Mouse (Mus musculus) limb, embryonic 12.5 days (tissue): ENCODE measurements at regions not wholly inside any gene's neighbourhood (a gene's known extent, or its start where the extent isn't known, plus 50 kb on each side); places are given as distances from the start of the nearest gene placed in this dataset.
A peak's percentile ranks its signal among the peaks of the same experiment; 100 is the strongest.

Experiments
- ATAC-seq: fragments of 200-750 bp; cut with Nextera tagmentation; 2 replicates; pipeline ENCODE4 v1.8.0; 2017; ENCODE audit warnings: low read depth, moderate TSS enrichment; ENCODE audit not compliant: insufficient number of reproducible peaks, insufficient read depth, low FRiP score, low TSS enrichment
- H3K27ac ChIP-seq: fragments of 300-500 bp; sonication (generic); 2 replicates; pipeline ENCODE4 v1.5.1; 2016; ENCODE audit warnings: mild to moderate bottlenecking, moderate library complexity
- H3K27me3 ChIP-seq: fragments of 300-500 bp; sonication (generic); 2 replicates; pipeline ENCODE4 v1.6.1; 2016; ENCODE audit warnings: mild to moderate bottlenecking, moderate library complexity
- H3K36me3 ChIP-seq: fragments of 300-500 bp; sonication (generic); 2 replicates; pipeline ENCODE4 v1.6.1; 2016; ENCODE audit warnings: mild to moderate bottlenecking, moderate library complexity
- H3K4me1 ChIP-seq: fragments of 300-500 bp; sonication (generic); replicated peaks from 2 replicates; pipeline ENCODE4 v1.6.1; 2016
- H3K4me2 ChIP-seq: fragments of 300-500 bp; sonication (generic); 2 replicates; pipeline ENCODE4 v1.6.1; 2016; ENCODE audit warnings: mild to moderate bottlenecking, moderate library complexity
- H3K4me3 ChIP-seq: fragments of 300-500 bp; sonication (generic); replicated peaks from 2 replicates; pipeline ENCODE4 v1.5.1; 2016; ENCODE audit warnings: mild to moderate bottlenecking
- H3K9ac ChIP-seq: fragments of 300-500 bp; sonication (generic); replicated peaks from 2 replicates; pipeline ENCODE4 v1.6.1; 2016; ENCODE audit warnings: mild to moderate bottlenecking, moderate library complexity
- H3K9me3 ChIP-seq: fragments of 300-500 bp; sonication (generic); 2 replicates; pipeline ENCODE4 v1.6.1; 2016; ENCODE audit warnings: mild to moderate bottlenecking, moderate library complexity
- WGBS: fragments of 180-500 bp; shearing (Covaris S2); methylation state at CpG from one replicate; pipeline ENCODE4 v1.1.7; 2016; 5-methylcytosine and 5-hydroxymethylcytosine counted together

GRCm38 (mm10) chr3:50940656-50941055, 283.6 kb upstream of the Noct start:
- H3K9ac ChIP-seq = no peak overlapping the region
- no peaks in the 10 kb centered on the region for H3K9me3 ChIP-seq
- no peaks in the 10 kb centered on the region for H3K27me3 ChIP-seq
- H3K4me2 ChIP-seq = no peak overlapping the region
- ATAC-seq = no peak
- H3K4me1 ChIP-seq = no peaks in the 10 kb centered on the region
- 82% methylated on average over 3 of the region's 3 CpGs for WGBS
- H3K27ac ChIP-seq = no peak overlapping the region
- no peak overlapping the region for H3K4me3 ChIP-seq
- no peaks in the 10 kb centered on the region for H3K36me3 ChIP-seq

GRCm38 (mm10) chr3:50953456-50953855, 270.8 kb upstream of the Noct start:
- no peak overlapping the region for H3K27ac ChIP-seq
- H3K9ac ChIP-seq = no peak overlapping the region
- H3K9me3 ChIP-seq = no peaks in the 10 kb centered on the region
- no peak overlapping the region for H3K4me3 ChIP-seq
- ATAC-seq = no peak
- no peak overlapping the region for H3K4me2 ChIP-seq
- no peaks in the 10 kb centered on the region for H3K27me3 ChIP-seq
- no peaks in the 10 kb centered on the region for H3K36me3 ChIP-seq
- no peaks in the 10 kb centered on the region for H3K4me1 ChIP-seq
- WGBS = 89% methylated on average over 6 of the region's 6 CpGs

DNA sequence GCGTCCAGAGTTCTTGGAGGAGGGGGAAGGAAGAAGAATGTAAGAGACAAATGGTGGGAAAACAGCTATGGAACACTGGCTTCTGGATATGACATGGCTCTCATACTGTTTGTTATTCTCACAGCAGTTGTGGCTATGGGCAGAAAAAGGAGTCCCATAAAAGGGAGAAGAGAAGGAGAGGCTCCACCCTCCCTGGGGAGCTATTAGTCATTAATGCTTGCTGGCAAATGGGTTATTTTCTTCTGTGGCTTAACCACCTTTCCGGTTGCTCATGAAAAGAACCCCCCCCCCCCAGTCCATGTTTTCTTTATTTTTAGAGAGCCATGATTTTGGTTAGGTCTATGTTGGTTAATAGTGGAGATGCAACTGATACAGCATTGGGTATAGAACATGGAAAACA, 253.9 kb upstream of the Noct start:
- H3K27me3 ChIP-seq = no peaks in the 10 kb centered on the region
- H3K27ac ChIP-seq = no peak overlapping the region
- no peaks in the 10 kb centered on the region for H3K9me3 ChIP-seq
- no peaks in the 10 kb centered on the region for H3K36me3 ChIP-seq
- peaks cover 10% of the 10 kb centered on the region for H3K4me1 ChIP-seq
- ATAC-seq = no peak
- WGBS = 90% methylated on average over 2 of the region's 2 CpGs
- no peak overlapping the region for H3K4me2 ChIP-seq
- no peak overlapping the region for H3K4me3 ChIP-seq
- H3K9ac ChIP-seq = no peak overlapping the region

GRCm38 (mm10) chr3:50973081-50973480, 251.2 kb upstream of the Noct start:
- ATAC-seq = no peak
- WGBS = 63% methylated on average over 6 of the region's 6 CpGs
- no peak overlapping the region for H3K4me2 ChIP-seq

GRCm38 (mm10) chr3:50976141-50976780, 248.0 kb upstream of the Noct start:
- H3K36me3 ChIP-seq = no peaks in the 10 kb centered on the region
- no peaks in the 10 kb centered on the region for H3K9me3 ChIP-seq
- WGBS = 79% methylated on average over 5 of the region's 5 CpGs
- H3K9ac ChIP-seq = no peak overlapping the region
- no peak overlapping the region for H3K4me2 ChIP-seq
- no peaks in the 10 kb centered on the region for H3K27me3 ChIP-seq
- ATAC-seq = no peak
- H3K27ac ChIP-seq = no peak overlapping the region
- no peaks in the 10 kb centered on the region for H3K4me1 ChIP-seq
- no peak overlapping the region for H3K4me3 ChIP-seq

More at GRCm38 (mm10) chr3:50973081-50973480, 251.2 kb upstream of the Noct start:
- Histone ChIP-seq H3K9ac (no peak overlapping the region), H3K36me3 (no peaks in the 10 kb centered on the region), H3K4me1 (peaks cover 10% of the 10 kb centered on the region), H3K27me3 (no peaks in the 10 kb centered on the region), H3K4me3 (no peak overlapping the region), H3K9me3 (no peaks in the 10 kb centered on the region), H3K27ac (no peak overlapping the region)

DNA sequence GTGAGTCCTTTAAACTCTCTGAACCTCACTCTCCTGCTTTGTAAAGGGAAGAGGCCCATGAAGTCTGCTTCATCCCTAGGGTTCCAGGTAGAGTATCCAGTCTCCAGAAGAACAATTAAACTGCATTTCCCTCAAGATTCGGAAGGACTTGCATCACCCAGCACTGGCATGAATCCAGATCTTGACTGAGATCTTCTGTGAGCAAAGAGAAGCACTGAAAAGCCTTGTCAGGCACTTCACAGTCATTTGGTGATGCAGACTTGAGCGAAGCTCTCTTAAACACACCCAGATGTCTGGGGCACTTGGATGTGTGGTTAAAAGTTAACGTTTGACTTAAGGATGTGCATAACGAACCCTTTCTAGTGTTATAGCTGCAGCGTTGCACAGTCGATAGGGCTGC, 247.4 kb upstream of the Noct start:
- no peak for ATAC-seq
- 48% methylated on average over 6 of the region's 6 CpGs for WGBS
- Histone ChIP-seq H3K4me2 (no peak overlapping the region), H3K4me3 (no peak overlapping the region), H3K27ac (no peak overlapping the region), H3K9me3 (no peaks in the 10 kb centered on the region), H3K9ac (no peak overlapping the region), H3K36me3 (no peaks in the 10 kb centered on the region), H3K27me3 (no peaks in the 10 kb centered on the region), H3K4me1 (no peaks in the 10 kb centered on the region)

- WGBS = 91% methylated on average over 5 of the region's 5 CpGs
- Histone ChIP-seq H3K4me2 (no peak overlapping the region), H3K9me3 (no peaks in the 10 kb centered on the region), H3K9ac (no peak overlapping the region), H3K36me3 (no peaks in the 10 kb centered on the region), H3K27me3 (no peaks in the 10 kb centered on the region), H3K4me1 (peaks cover 13% of the 10 kb centered on the region), H3K4me3 (no peak overlapping the region), H3K27ac (no peak overlapping the region)
- no peak for ATAC-seq
These were observed 245.6 kb upstream of the Noct start for GRCm38 (mm10) chr3:50978636-50979035.

GRCm38 (mm10) chr3:50979592-50979991, 244.7 kb upstream of the Noct start:
- 74% methylated on average over 3 of the region's 3 CpGs for WGBS
- no peak overlapping the region for H3K4me3 ChIP-seq
- H3K9me3 ChIP-seq = no peaks in the 10 kb centered on the region
- H3K9ac ChIP-seq = no peak overlapping the region
- no peak for ATAC-seq
- no peak overlapping the region for H3K4me2 ChIP-seq
- no peaks in the 10 kb centered on the region for H3K36me3 ChIP-seq
- H3K4me1 ChIP-seq = peaks cover 21% of the 10 kb centered on the region
- H3K27me3 ChIP-seq = no peaks in the 10 kb centered on the region
- no peak overlapping the region for H3K27ac ChIP-seq

GRCm38 (mm10) chr3:50981751-50982150, 242.5 kb upstream of the Noct start:
- Histone ChIP-seq H3K4me2 (no peak overlapping the region), H3K4me1 (peaks cover 21% of the 10 kb centered on the region), H3K9ac (no peak overlapping the region), H3K27me3 (no peaks in the 10 kb centered on the region), H3K27ac (no peak overlapping the region), H3K9me3 (no peaks in the 10 kb centered on the region), H3K4me3 (no peak overlapping the region), H3K36me3 (no peaks in the 10 kb centered on the region)
- WGBS = 90% methylated on average over 7 of the region's 7 CpGs
- ATAC-seq = no peak

GRCm38 (mm10) chr3:50982649-50983048, 241.6 kb upstream of the Noct start:
- Histone ChIP-seq H3K27ac (no peak overlapping the region), H3K9me3 (no peaks in the 10 kb centered on the region; the same call in 1 of the 2 replicates), H3K27me3 (no peaks in the 10 kb centered on the region), H3K9ac (no peak overlapping the region), H3K36me3 (no peaks in the 10 kb centered on the region), H3K4me2 (no peak overlapping the region), H3K4me1 (peaks cover 21% of the 10 kb centered on the region), H3K4me3 (no peak overlapping the region)
- 8% methylated on average over 9 of the region's 9 CpGs for WGBS
- no peak for ATAC-seq

GRCm38 (mm10) chr3:50983126-50983525, 241.1 kb upstream of the Noct start:
- no peaks in the 10 kb centered on the region for H3K36me3 ChIP-seq
- no peaks in the 10 kb centered on the region for H3K27me3 ChIP-seq
- no peak overlapping the region for H3K4me2 ChIP-seq
- no peak overlapping the region for H3K9ac ChIP-seq
- no peak overlapping the region for H3K4me3 ChIP-seq
- ATAC-seq = no peak; the same call in 1 of the 2 replicates
- no peaks in the 10 kb centered on the region; the same call in 1 of the 2 replicates for H3K9me3 ChIP-seq
- peaks cover 21% of the 10 kb centered on the region for H3K4me1 ChIP-seq
- 20% methylated on average over 5 of the region's 5 CpGs for WGBS
- peak overlapping the region; percentile 74 for H3K27ac ChIP-seq
